In the genomic region with DNA sequence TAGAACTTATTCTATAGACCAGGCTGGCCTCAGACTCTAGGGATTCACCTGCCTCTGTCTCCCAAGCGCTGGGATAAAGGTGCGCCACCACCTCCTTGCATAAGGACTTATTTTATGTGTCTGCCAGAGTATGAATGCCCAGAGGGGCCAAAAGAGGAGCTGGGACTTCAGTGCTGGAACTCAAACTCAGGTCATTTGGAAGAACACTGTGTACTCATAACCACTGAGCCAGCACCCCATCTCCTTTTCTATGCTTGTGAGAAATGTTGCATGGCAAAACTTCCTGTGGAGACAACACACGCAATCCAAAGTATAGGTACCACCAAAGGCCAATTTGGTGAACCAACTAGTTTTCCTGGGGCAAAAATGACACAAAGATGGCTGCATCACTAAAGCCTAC, we compare ENCODE assay signal across 15 mouse cellular contexts.
"Had no signal": no experiment of that assay in that cellular context is flagged by ENCODE, and none has a peak within 500 bp of the region (broad histone marks: within the 10 kb centered on the region; RNA-seq: fewer than 3 reads in every experiment).

No protein-coding gene starts in this region.

- DNase-seq: heart, postnatal 10 days; heart, postnatal 14 days; heart, postnatal 36 days; heart, postnatal 4 days; kidney, adult 11 months; kidney, adult 18-20 months; kidney, adult 2 months; kidney, adult 8-10 months; kidney, adult 9 months; kidney, postnatal 10 days; kidney, postnatal 14 days; kidney, postnatal 36 days; kidney, postnatal 4 days; layer of hippocampus, adult 9-11 months; layer of hippocampus, postnatal 36 days had no signal
